Mouse (Mus musculus) forebrain, postnatal 0 days (tissue): ENCODE data around the gene Vipas39. TPM values are rescaled to one million over a fixed set of nuclear protein-coding genes. Genes with fewer than 3 reads are reported as not detected.
"Not testable (repeated sequence)": the region's sequence is repeated elsewhere in the genome, so short reads cannot be mapped to it uniquely, and the experiment has no call there.

Experiments used
- ATAC-seq: fragments of 200-750 bp; cut with Nextera tagmentation; 2 replicates; pipeline ENCODE4 v1.8.0; 2017; ENCODE audit warnings: mild to moderate bottlenecking, moderate library complexity
- DNase-seq: peaks from one replicate; pipeline ENCODE4 v3.0.0-alpha.2; 2015
- H3K27ac ChIP-seq: fragments of 300-500 bp; sonication (generic); 2 replicates; pipeline ENCODE4 v1.5.1; 2014; ENCODE audit warnings: low read depth, mild to moderate bottlenecking, antibody characterized with exemption, low read length, moderate library complexity, mixed read lengths
- H3K27me3 ChIP-seq: fragments of 300-500 bp; sonication (generic); 2 replicates; pipeline ENCODE4 v1.6.1; 2014; ENCODE audit warnings: mild to moderate bottlenecking, low read length, mixed read lengths; ENCODE audit not compliant: insufficient read depth
- H3K36me3 ChIP-seq: fragments of 300-500 bp; sonication (generic); 2 replicates; pipeline ENCODE4 v1.6.1; 2014; ENCODE audit warnings: mild to moderate bottlenecking, moderate library complexity; ENCODE audit not compliant: insufficient read depth
- H3K4me1 ChIP-seq: fragments of 300-500 bp; sonication (generic); 2 replicates; pipeline ENCODE4 v1.6.1; 2014; ENCODE audit warnings: antibody characterized with exemption; ENCODE audit not compliant: insufficient read depth
- H3K4me2 ChIP-seq: fragments of 300-500 bp; sonication (generic); 2 replicates; pipeline ENCODE4 v1.6.1; 2014; ENCODE audit warnings: low read depth, mild to moderate bottlenecking, moderate library complexity
- H3K4me3 ChIP-seq: fragments of 300-500 bp; sonication (generic); 2 replicates; pipeline ENCODE4 v1.5.1; 2014; ENCODE audit warnings: low read depth, low read length, mixed read lengths
- H3K9ac ChIP-seq: fragments of 300-500 bp; sonication (generic); 2 replicates; pipeline ENCODE4 v1.6.1; 2014; ENCODE audit warnings: mild to moderate bottlenecking
- H3K9me3 ChIP-seq: fragments of 300-500 bp; sonication (generic); 2 replicates; pipeline ENCODE4 v1.6.1; 2016; ENCODE audit warnings: low read length
- CTCF ChIP-seq: sonication (generic); IDR thresholded peaks from 2 replicates; pipeline ENCODE4 v1.5.1; 2016; ENCODE audit warnings: antibody characterized with exemption, control low read depth, low read depth
- WGBS: fragments of 180-500 bp; shearing (Covaris S2); extraction: QIAGEN DNeasy Blood & Tissue Kit; methylation state at CpG from one replicate; pipeline ENCODE4 v1.1.7; 2014; 5-methylcytosine and 5-hydroxymethylcytosine counted together
- polyA plus RNA-seq: library from polyadenylated mRNA; unstranded; fragments of >200 nt; fragmentation: Nextera tagmentation; extraction: Ambion mirVana; gene quantifications from 2 replicates; pipeline ENCODE4 v1.2.1, GENCODE M21; 2015
- total RNA-seq: library from RNA; depleted of rRNA; stranded (reverse); fragments of >200 nt; gene quantifications from 2 replicates; pipeline ENCODE4 v1.2.3, GENCODE M21; 2014; rRNA removed

Gene Vipas39
- total RNA-seq (77.6 and 79.4 TPM in 2 replicates), polyA plus RNA-seq (54.6 and 57.7 TPM in 2 replicates)

- Histone ChIP-seq H3K9ac (peak within 1 kb of the TSS; percentile 85), H3K4me3 (peak within 1 kb of the TSS; percentile 66), H3K27me3 (no peaks in the 10 kb centered on the region), H3K4me1 (peaks cover 16% of the 10 kb centered on the region), H3K36me3 (peaks cover 38% of the 10 kb centered on the region), H3K27ac (peak within 1 kb of the TSS; percentile 89), H3K9me3 (no peaks in the 10 kb centered on the region), H3K4me2 (peak within 1 kb of the TSS; percentile 91)
- peak; percentile 97 for ATAC-seq
- peak; percentile 61 for TF ChIP-seq CTCF
- WGBS, result 1% methylated on average over 31 of the region's 31 CpGs
- DNase-seq, result peak; percentile 97
These were observed at the start of gene Vipas39, which contains the start of gene Ahsa1 for GRCm38 (mm10) chr12:87266108-87266826. Gene Vipas39 (minus strand): TSS chr12:87266256. Gene Ahsa1 (plus strand): TSS chr12:87266479.

- no peak overlapping the region for H3K4me3 ChIP-seq
- no peak for TF ChIP-seq CTCF
- no peak for ATAC-seq
- no peak overlapping the region for H3K4me2 ChIP-seq
- DNase-seq, result no peak
- H3K27me3 ChIP-seq, result no peaks in the 10 kb centered on the region
- H3K36me3 ChIP-seq, result peaks cover 29% of the 10 kb centered on the region
- H3K27ac ChIP-seq, result no peak overlapping the region
- no peak overlapping the region for H3K9ac ChIP-seq
- WGBS, result 62% methylated on average over 2 of the region's 2 CpGs
- H3K9me3 ChIP-seq, result no peaks in the 10 kb centered on the region
- no peaks in the 10 kb centered on the region for H3K4me1 ChIP-seq
These were observed 47.0 kb upstream of the Vipas39 start for GRCm38 (mm10) chr12:87313098-87313497.

- H3K36me3 ChIP-seq, result peaks cover 18% of the 10 kb centered on the region
- H3K27me3 ChIP-seq, result not testable (repeated sequence)
- WGBS, result 43% methylated on average over 4 of the region's 4 CpGs
These were observed 40.5 kb upstream of the Vipas39 start for GRCm38 (mm10) chr12:87306584-87306844.

GRCm38 (mm10) chr12:87305767-87306583, 39.9 kb upstream of the Vipas39 start:
- H3K27ac ChIP-seq, result no peak overlapping the region; the same call in 1 of the 2 replicates
- WGBS, result 18% methylated on average over 13 of the region's 13 CpGs
- H3K9ac ChIP-seq, result no peak overlapping the region
- no peaks in the 10 kb centered on the region for H3K4me1 ChIP-seq
- peak overlapping the region; percentile 2; the same call in 1 of the 2 replicates for H3K4me2 ChIP-seq
- ATAC-seq (peak; percentile 65), DNase-seq (peak; percentile 52)
- no peak overlapping the region for H3K4me3 ChIP-seq
- no peaks in the 10 kb centered on the region for H3K9me3 ChIP-seq
- H3K36me3 ChIP-seq, result peaks cover 18% of the 10 kb centered on the region
- TF ChIP-seq CTCF, result no peak
- peaks cover 4% of the 10 kb centered on the region for H3K27me3 ChIP-seq

More at GRCm38 (mm10) chr12:87306584-87306844, 40.5 kb upstream of the Vipas39 start:
- not testable (repeated sequence) for H3K4me1 ChIP-seq, DNase-seq, H3K4me3 ChIP-seq, H3K27ac ChIP-seq, H3K9me3 ChIP-seq, H3K9ac ChIP-seq, H3K4me2 ChIP-seq, ATAC-seq

GRCm38 (mm10) chr12:87301189-87301588, 35.1 kb upstream of the Vipas39 start:
- Histone ChIP-seq H3K4me2 (no peak overlapping the region), H3K9me3 (no peaks in the 10 kb centered on the region), H3K27me3 (peaks cover 23% of the 10 kb centered on the region), H3K9ac (no peak overlapping the region), H3K36me3 (no peaks in the 10 kb centered on the region), H3K4me3 (no peak overlapping the region), H3K4me1 (no peaks in the 10 kb centered on the region), H3K27ac (no peak overlapping the region)
- DNase-seq, result no peak
- 50% methylated on average over 4 of the region's 4 CpGs for WGBS
- no peak for ATAC-seq
- no peak for TF ChIP-seq CTCF

- peak overlapping the region; percentile 69 for H3K9ac ChIP-seq
- peak overlapping the region; percentile 94 for H3K4me2 ChIP-seq
- ATAC-seq, result no peak
- H3K27ac ChIP-seq, result no peak overlapping the region
- H3K36me3 ChIP-seq, result no peaks in the 10 kb centered on the region
- 1% methylated on average over 9 of the region's 9 CpGs for WGBS
- no peak for DNase-seq
- no peaks in the 10 kb centered on the region for H3K9me3 ChIP-seq
- H3K4me1 ChIP-seq, result no peaks in the 10 kb centered on the region
- peaks cover 23% of the 10 kb centered on the region for H3K27me3 ChIP-seq
- H3K4me3 ChIP-seq, result peak overlapping the region; percentile 68
- no peak for TF ChIP-seq CTCF
These were observed 34.3 kb upstream of the Vipas39 start for GRCm38 (mm10) chr12:87300441-87300690.
